Mouse (Mus musculus): Measurements from ENCODE around the gene Lsamp. TPM values are rescaled to one million over a fixed set of nuclear protein-coding genes. Genes with fewer than 3 reads are reported as not detected.

Gene Lsamp
- polyA plus RNA-seq, 1 experiment, result not detected

- no peaks in the 10 kb centered on the region for H3K79me2 ChIP-seq (ENCODE audit: control insufficient read depth, insufficient read depth)
- no peak overlapping the region for H3K4me3 ChIP-seq
- no peaks in the 10 kb centered on the region for H3K36me3 ChIP-seq (ENCODE audit: control insufficient read depth, insufficient read depth)
- no peaks in the 10 kb centered on the region for H3K27me3 ChIP-seq (ENCODE audit: control insufficient read depth, insufficient read depth, insufficient read length)
- no peak overlapping the region for H3K4me2 ChIP-seq (ENCODE audit: low read depth)
- no peak overlapping the region for H3ac ChIP-seq (ENCODE audit: control insufficient read depth, insufficient read length)
- no peak for TF ChIP-seq POLR2AphosphoS2 (IDR thresholded peaks at IDR 0.05; ENCODE audit: insufficient read length, low read depth)
These were observed 1196.7 kb downstream of the Lsamp start for GRCm38 (mm10) chr16:41180867-41181266.

- Histone ChIP-seq H3K4me3 (no peak overlapping the region), H3K4me2 (ENCODE audit: low read depth) (no peak overlapping the region), H3K79me2 (ENCODE audit: control insufficient read depth, insufficient read depth) (no peaks in the 10 kb centered on the region), H3K27me3 (ENCODE audit: control insufficient read depth, insufficient read depth, insufficient read length) (no peaks in the 10 kb centered on the region), H3K36me3 (ENCODE audit: control insufficient read depth, insufficient read depth) (no peaks in the 10 kb centered on the region), H3ac (ENCODE audit: control insufficient read depth, insufficient read length) (no peak overlapping the region)
- no peak for TF ChIP-seq MYOD1 (IDR thresholded peaks at IDR 0.05; ENCODE audit: control insufficient read depth in 1 of 3, insufficient read length in 2 of 3, low read depth in 2 of 3)
- TF ChIP-seq REST (IDR thresholded peaks at IDR 0.05; ENCODE audit: insufficient read depth, insufficient read length), result no peak
- no peak for TF ChIP-seq MYOG (IDR thresholded peaks at IDR 0.05; ENCODE audit: control insufficient read depth in 1 of 3, insufficient read depth in 1 of 3, insufficient read length in 2 of 3, low read depth in 2 of 3)
- no peak for TF ChIP-seq POLR2AphosphoS2 (IDR thresholded peaks at IDR 0.05; ENCODE audit: insufficient read length, low read depth)
- no peak for TF ChIP-seq CEBPB (IDR thresholded peaks at IDR 0.05; ENCODE audit: insufficient read depth, poor library complexity, severe bottlenecking)
- TF ChIP-seq TCF3 (IDR thresholded peaks at IDR 0.05; ENCODE audit: insufficient read length, low read depth), result no peak
- no peak for TF ChIP-seq SRF (IDR thresholded peaks at IDR 0.05; ENCODE audit: control insufficient read depth, insufficient read length, low read depth)
- no peak for TF ChIP-seq USF1 (IDR thresholded peaks at IDR 0.05; ENCODE audit: low read depth)
- no peak for TF ChIP-seq MAX (IDR thresholded peaks at IDR 0.05; ENCODE audit: low read depth)
- no peak for TF ChIP-seq TCF12 (IDR thresholded peaks at IDR 0.05; ENCODE audit: insufficient read depth, poor library complexity, severe bottlenecking)
- no peak for TF ChIP-seq POLR2A (IDR thresholded peaks at IDR 0.05; ENCODE audit: insufficient read length, low read depth)
- TF ChIP-seq E2F4 (IDR thresholded peaks at IDR 0.05; ENCODE audit: insufficient read depth), result no peak
These were observed 1225.9 kb downstream of the Lsamp start for GRCm38 (mm10) chr16:41210055-41210454.

GRCm38 (mm10) chr16:41235829-41236228, 1251.7 kb downstream of the Lsamp start:
- Histone ChIP-seq H3ac (ENCODE audit: control insufficient read depth, insufficient read length) (no peak overlapping the region), H3K27me3 (ENCODE audit: control insufficient read depth, insufficient read depth, insufficient read length) (no peaks in the 10 kb centered on the region), H3K4me2 (ENCODE audit: low read depth) (no peak overlapping the region), H3K36me3 (ENCODE audit: control insufficient read depth, insufficient read depth) (no peaks in the 10 kb centered on the region), H3K79me2 (ENCODE audit: control insufficient read depth, insufficient read depth) (no peaks in the 10 kb centered on the region), H3K4me3 (no peak overlapping the region)
- no peak for TF ChIP-seq REST (IDR thresholded peaks at IDR 0.05; ENCODE audit: insufficient read depth, insufficient read length)
- no peak for TF ChIP-seq TCF3 (IDR thresholded peaks at IDR 0.05; ENCODE audit: insufficient read length, low read depth)
- TF ChIP-seq USF1 (IDR thresholded peaks at IDR 0.05; ENCODE audit: low read depth), result no peak
- TF ChIP-seq CEBPB (IDR thresholded peaks at IDR 0.05; ENCODE audit: insufficient read depth, poor library complexity, severe bottlenecking), result no peak
- TF ChIP-seq TCF12 (IDR thresholded peaks at IDR 0.05; ENCODE audit: insufficient read depth, poor library complexity, severe bottlenecking), result no peak
- no peak for TF ChIP-seq POLR2AphosphoS2 (IDR thresholded peaks at IDR 0.05; ENCODE audit: insufficient read length, low read depth)
- no peak for TF ChIP-seq MAX (IDR thresholded peaks at IDR 0.05; ENCODE audit: low read depth)
- TF ChIP-seq MYOD1 (IDR thresholded peaks at IDR 0.05; ENCODE audit: control insufficient read depth in 1 of 3, insufficient read length in 2 of 3, low read depth in 2 of 3), result no peak
- TF ChIP-seq SRF (IDR thresholded peaks at IDR 0.05; ENCODE audit: control insufficient read depth, insufficient read length, low read depth), result no peak
- no peak for TF ChIP-seq POLR2A (IDR thresholded peaks at IDR 0.05; ENCODE audit: insufficient read length, low read depth)
- no peak for TF ChIP-seq MYOG (IDR thresholded peaks at IDR 0.05; ENCODE audit: control insufficient read depth in 1 of 3, insufficient read depth in 1 of 3, insufficient read length in 2 of 3, low read depth in 2 of 3)
- TF ChIP-seq E2F4 (IDR thresholded peaks at IDR 0.05; ENCODE audit: insufficient read depth), result no peak

- Histone ChIP-seq H3K27me3 (ENCODE audit: control insufficient read depth, insufficient read depth, insufficient read length) (no peaks in the 10 kb centered on the region), H3K36me3 (ENCODE audit: control insufficient read depth, insufficient read depth) (no peaks in the 10 kb centered on the region), H3K4me3 (no peak overlapping the region)
These were observed 1258.7 kb downstream of the Lsamp start for GRCm38 (mm10) chr16:41242841-41243240.

GRCm38 (mm10) chr16:41244711-41245110, 1260.5 kb downstream of the Lsamp start:
- TF ChIP-seq CEBPB (IDR thresholded peaks at IDR 0.05; ENCODE audit: insufficient read depth, poor library complexity, severe bottlenecking) (no peak), POLR2A (IDR thresholded peaks at IDR 0.05; ENCODE audit: insufficient read length, low read depth) (no peak), TCF12 (IDR thresholded peaks at IDR 0.05; ENCODE audit: insufficient read depth, poor library complexity, severe bottlenecking) (no peak), MYOD1 (IDR thresholded peaks at IDR 0.05; ENCODE audit: control insufficient read depth in 1 of 3, insufficient read length in 2 of 3, low read depth in 2 of 3) (no peak), REST (IDR thresholded peaks at IDR 0.05; ENCODE audit: insufficient read depth, insufficient read length) (no peak), MAX (IDR thresholded peaks at IDR 0.05; ENCODE audit: low read depth) (no peak), POLR2AphosphoS2 (IDR thresholded peaks at IDR 0.05; ENCODE audit: insufficient read length, low read depth) (no peak), USF1 (IDR thresholded peaks at IDR 0.05; ENCODE audit: low read depth) (no peak), MYOG (IDR thresholded peaks at IDR 0.05; ENCODE audit: control insufficient read depth in 1 of 3, insufficient read depth in 1 of 3, insufficient read length in 2 of 3, low read depth in 2 of 3) (no peak), TCF3 (IDR thresholded peaks at IDR 0.05; ENCODE audit: insufficient read length, low read depth) (no peak), E2F4 (IDR thresholded peaks at IDR 0.05; ENCODE audit: insufficient read depth) (no peak), SRF (IDR thresholded peaks at IDR 0.05; ENCODE audit: control insufficient read depth, insufficient read length, low read depth) (no peak)
- H3ac ChIP-seq (ENCODE audit: control insufficient read depth, insufficient read length), result no peak overlapping the region
- H3K27me3 ChIP-seq (ENCODE audit: control insufficient read depth, insufficient read depth, insufficient read length), result no peaks in the 10 kb centered on the region
- no peak overlapping the region for H3K4me2 ChIP-seq (ENCODE audit: low read depth)
- no peaks in the 10 kb centered on the region for H3K36me3 ChIP-seq (ENCODE audit: control insufficient read depth, insufficient read depth)
- no peak overlapping the region for H3K4me3 ChIP-seq
- no peaks in the 10 kb centered on the region for H3K79me2 ChIP-seq (ENCODE audit: control insufficient read depth, insufficient read depth)

More at GRCm38 (mm10) chr16:41242841-41243240, 1258.7 kb downstream of the Lsamp start:
- Histone ChIP-seq H3K79me2 (ENCODE audit: control insufficient read depth, insufficient read depth) (no peaks in the 10 kb centered on the region), H3K4me2 (ENCODE audit: low read depth) (no peak overlapping the region), H3ac (ENCODE audit: control insufficient read depth, insufficient read length) (no peak overlapping the region)
- no peak for TF ChIP-seq REST (IDR thresholded peaks at IDR 0.05; ENCODE audit: insufficient read depth, insufficient read length)
- TF ChIP-seq MAX (IDR thresholded peaks at IDR 0.05; ENCODE audit: low read depth), result no peak
- no peak for TF ChIP-seq POLR2AphosphoS2 (IDR thresholded peaks at IDR 0.05; ENCODE audit: insufficient read length, low read depth)
- no peak for TF ChIP-seq CEBPB (IDR thresholded peaks at IDR 0.05; ENCODE audit: insufficient read depth, poor library complexity, severe bottlenecking)
- TF ChIP-seq MYOD1 (IDR thresholded peaks at IDR 0.05; ENCODE audit: control insufficient read depth in 1 of 3, insufficient read length in 2 of 3, low read depth in 2 of 3), result no peak
